Mouse (Mus musculus) kidney, adult 2 months (tissue): ENCODE results near the gene Acaa1a.

Source experiments
- CTCF ChIP-seq: fragments of 200-500 bp; conservative IDR thresholded peaks from 2 replicates; pipeline ENCODE4 v1.5.1; 2011; ENCODE audit warnings: low read depth, mild to moderate bottlenecking, control low read depth, low read length, moderate library complexity, mixed read lengths; ENCODE audit not compliant: insufficient read depth, insufficient read length
- POLR2A ChIP-seq: fragments of 200-500 bp; IDR thresholded peaks from one replicate; pipeline ENCODE4 v1.6.1; 2011; ENCODE audit warnings: low read depth, low read length, control low read depth

GRCm38 (mm10) chr9:119335571-119335970 lies 3.9 kb upstream of the Acaa1a start:
- TF ChIP-seq POLR2A, result no peak
- no peak for TF ChIP-seq CTCF
